Mouse (Mus musculus) embryonic facial prominence, embryonic 15.5 days (tissue): ENCODE measurements around the gene Usp53. TPM values are rescaled to one million over a fixed set of nuclear protein-coding genes. Genes with fewer than 3 reads are reported as not detected.
A peak's percentile ranks its signal among the peaks of the same experiment; 100 is the strongest.

Experiments
- ATAC-seq: fragments of 200-750 bp; cut with Nextera tagmentation; 2 replicates; pipeline ENCODE4 v1.8.0; 2017; ENCODE audit warnings: low read depth, moderate TSS enrichment; ENCODE audit not compliant: insufficient number of reproducible peaks, low FRiP score, low TSS enrichment
- H3K27ac ChIP-seq: fragments of 300-500 bp; sonication (generic); replicated peaks from 2 replicates; pipeline ENCODE4 v1.5.1; 2015; ENCODE audit warnings: mild to moderate bottlenecking, inconsistent platforms
- H3K27me3 ChIP-seq: fragments of 300-500 bp; sonication (generic); 2 replicates; pipeline ENCODE4 v1.6.1; 2015; ENCODE audit warnings: inconsistent platforms
- H3K36me3 ChIP-seq: fragments of 300-500 bp; sonication (generic); 2 replicates; pipeline ENCODE4 v1.6.1; 2015; ENCODE audit warnings: mild to moderate bottlenecking, inconsistent platforms
- H3K4me1 ChIP-seq: fragments of 300-500 bp; sonication (generic); 2 replicates; pipeline ENCODE4 v1.6.1; 2015; ENCODE audit warnings: inconsistent platforms
- H3K4me2 ChIP-seq: fragments of 300-500 bp; sonication (generic); replicated peaks from 2 replicates; pipeline ENCODE4 v1.6.1; 2015; ENCODE audit warnings: mild to moderate bottlenecking, inconsistent platforms
- H3K4me3 ChIP-seq: fragments of 300-500 bp; sonication (generic); replicated peaks from 2 replicates; pipeline ENCODE4 v1.5.1; 2015; ENCODE audit warnings: mild to moderate bottlenecking, inconsistent platforms
- H3K9ac ChIP-seq: fragments of 300-500 bp; sonication (generic); 2 replicates; pipeline ENCODE4 v1.6.1; 2015; ENCODE audit warnings: inconsistent platforms
- H3K9me3 ChIP-seq: fragments of 300-500 bp; sonication (generic); replicated peaks from 2 replicates; pipeline ENCODE4 v1.6.1; 2016; ENCODE audit warnings: inconsistent platforms
- WGBS: fragments of 180-500 bp; shearing (Covaris S2); methylation state at CpG from one replicate; pipeline ENCODE4 v1.1.7; 2015; 5-methylcytosine and 5-hydroxymethylcytosine counted together
- polyA plus RNA-seq: library from polyadenylated mRNA; unstranded; fragments of >200 nt; fragmentation: Nextera tagmentation; extraction: Ambion mirVana; gene quantifications from 2 replicates; pipeline ENCODE4 v1.2.1, GENCODE M21; 2015

Usp53 gene
- polyA plus RNA-seq, 1 experiment from 2014 or later = 7.8 TPM

DNA sequence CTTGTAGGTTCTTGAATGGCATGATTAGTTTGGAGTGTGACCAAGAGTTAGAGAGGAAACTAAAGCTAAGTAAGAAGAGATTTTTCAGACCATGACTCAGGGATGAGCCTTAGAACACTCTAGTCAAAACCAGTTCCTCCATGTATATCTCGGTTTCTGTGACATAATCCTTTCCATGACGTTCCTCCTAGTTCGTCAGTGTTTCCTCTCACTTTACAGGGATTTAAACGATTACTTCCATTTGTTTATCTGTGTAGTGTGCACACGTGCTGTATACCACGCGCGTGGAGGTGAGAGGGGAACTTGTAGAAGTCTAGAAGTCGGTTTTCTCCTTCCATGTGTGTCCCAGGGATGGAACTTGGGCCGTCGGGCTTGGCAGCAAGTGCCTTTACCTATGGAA, 2.6 kb upstream of the Usp53 start:
- H3K9ac ChIP-seq = no peak overlapping the region
- H3K4me3 ChIP-seq = no peak overlapping the region
- no peak for ATAC-seq
- H3K9me3 ChIP-seq = no peaks in the 10 kb centered on the region
- H3K4me1 ChIP-seq = peaks cover 11% of the 10 kb centered on the region; the same call in 1 of the 2 replicates
- H3K36me3 ChIP-seq = no peaks in the 10 kb centered on the region
- no peaks in the 10 kb centered on the region for H3K27me3 ChIP-seq
- H3K27ac ChIP-seq = no peak overlapping the region
- H3K4me2 ChIP-seq = no peak overlapping the region
- 79% methylated on average over 11 of the region's 11 CpGs for WGBS

- Histone ChIP-seq H3K27me3 (no peaks in the 10 kb centered on the region), H3K9me3 (no peaks in the 10 kb centered on the region), H3K36me3 (no peaks in the 10 kb centered on the region), H3K4me3 (no peak overlapping the region), H3K9ac (no peak overlapping the region), H3K4me2 (no peak overlapping the region), H3K27ac (no peak overlapping the region), H3K4me1 (peaks cover 11% of the 10 kb centered on the region; the same call in 1 of the 2 replicates)
- ATAC-seq = no peak
- 55% methylated on average over 1 of the region's 1 CpGs for whole genome bisulfite sequencing
Observed at GRCm38 (mm10) chr3:122986386-122986785, 2.1 kb upstream of the Usp53 start.

DNA sequence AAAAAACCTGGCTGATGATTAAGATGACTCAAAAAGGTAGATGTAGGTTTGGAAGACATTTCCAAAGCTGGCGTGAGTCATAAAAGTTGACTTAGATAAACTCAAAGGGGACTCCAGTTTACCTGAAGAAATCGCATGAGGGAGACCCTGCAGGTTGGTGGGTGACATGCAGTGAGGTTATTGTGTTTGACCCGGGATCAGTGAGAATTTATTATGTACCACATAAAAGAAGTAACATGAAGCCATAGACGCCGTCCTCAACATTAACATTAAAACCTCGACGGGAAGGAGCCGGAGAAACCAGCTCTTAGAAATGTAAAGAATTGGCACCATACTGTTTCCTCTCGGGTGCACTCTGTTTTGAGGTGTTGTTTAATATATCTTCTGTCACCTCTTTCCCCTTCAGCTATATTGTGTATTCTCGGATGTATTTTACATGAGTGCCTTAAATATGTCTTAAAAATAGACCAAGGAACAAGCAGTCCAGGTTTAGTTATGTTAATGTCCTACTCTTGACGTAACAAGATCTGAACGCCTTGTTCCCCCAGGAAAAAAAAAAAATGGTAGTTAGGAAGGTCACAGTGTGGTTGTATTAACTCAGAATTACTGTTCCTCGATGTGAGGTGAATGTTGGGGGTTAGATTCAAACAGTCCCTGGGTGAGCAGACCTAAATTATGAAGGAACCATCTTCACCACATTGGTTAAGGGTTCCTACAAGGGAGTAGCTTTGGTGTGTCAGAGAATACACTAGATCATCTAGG, 1.1 kb upstream of the Usp53 start:
- H3K9ac ChIP-seq = peak overlapping the region; percentile 85
- peak overlapping the region; percentile 63 for H3K4me2 ChIP-seq
- no peaks in the 10 kb centered on the region for H3K36me3 ChIP-seq
- WGBS = 13% methylated on average over 13 of the region's 13 CpGs
- peaks cover 11% of the 10 kb centered on the region; the same call in 1 of the 2 replicates for H3K4me1 ChIP-seq
- no peaks in the 10 kb centered on the region for H3K27me3 ChIP-seq
- no peak for ATAC-seq
- H3K27ac ChIP-seq = peak overlapping the region; percentile 91
- H3K9me3 ChIP-seq = no peaks in the 10 kb centered on the region
- peak overlapping the region; percentile 64 for H3K4me3 ChIP-seq

DNA sequence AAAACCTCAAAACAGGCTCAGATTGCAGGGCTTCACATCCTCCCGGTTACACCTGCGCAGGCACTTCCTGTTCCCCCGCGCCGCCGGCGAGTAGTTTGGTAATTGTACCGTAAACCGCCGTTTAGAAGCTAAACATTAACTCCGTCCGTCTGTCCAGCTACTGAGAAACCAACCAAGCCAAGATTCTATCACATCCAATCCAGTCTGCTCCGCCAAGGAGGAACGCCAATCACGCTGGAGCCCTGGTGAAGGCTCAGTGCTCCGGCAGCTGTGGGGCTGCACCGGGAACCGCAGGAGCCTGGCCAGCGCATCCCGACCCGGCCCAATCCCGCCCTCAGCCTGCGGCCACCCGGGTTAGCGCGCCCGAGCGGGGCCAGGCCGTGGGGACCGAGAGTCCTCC, 461 bp downstream of the Usp53 start:
- WGBS = under 1% methylated on average over 26 of the region's 30 CpGs
- ATAC-seq = peak; percentile 84
- Histone ChIP-seq H3K4me3 (peak overlapping the region; percentile 64), H3K4me2 (peak overlapping the region; percentile 63), H3K27ac (peak overlapping the region; percentile 89), H3K36me3 (no peaks in the 10 kb centered on the region), H3K4me1 (peaks cover 11% of the 10 kb centered on the region; the same call in 1 of the 2 replicates), H3K9ac (peak overlapping the region; percentile 37), H3K9me3 (no peaks in the 10 kb centered on the region), H3K27me3 (no peaks in the 10 kb centered on the region)

DNA sequence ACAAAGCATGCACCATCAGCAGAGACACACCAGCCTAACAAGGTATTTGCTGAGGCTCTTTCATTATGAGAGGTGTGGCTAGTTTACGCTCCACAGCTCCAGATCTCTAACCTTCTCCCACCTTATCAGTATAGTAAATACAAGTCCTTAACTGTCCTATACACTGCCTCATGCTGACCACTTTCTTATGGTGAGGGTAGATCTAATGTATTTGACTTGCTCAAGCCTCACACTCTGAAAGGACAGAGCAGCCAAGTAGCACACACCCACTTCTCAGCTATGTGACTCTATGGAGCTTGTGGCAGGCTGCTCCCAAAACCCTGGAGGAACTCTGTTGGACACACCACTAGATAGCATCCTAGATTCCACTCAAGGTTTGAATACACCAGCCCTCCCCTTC, 8.3 kb downstream of the Usp53 start:
- no peak overlapping the region for H3K4me3 ChIP-seq
- no peak overlapping the region for H3K9ac ChIP-seq
- no peak overlapping the region for H3K4me2 ChIP-seq
- no peaks in the 10 kb centered on the region for H3K36me3 ChIP-seq
- no peaks in the 10 kb centered on the region for H3K27me3 ChIP-seq
- H3K4me1 ChIP-seq = no peaks in the 10 kb centered on the region
- H3K9me3 ChIP-seq = no peaks in the 10 kb centered on the region
- WGBS = 89% methylated on average over 1 of the region's 1 CpGs
- H3K27ac ChIP-seq = no peak overlapping the region
- ATAC-seq = no peak

- Histone ChIP-seq H3K4me3 (no peak overlapping the region), H3K27me3 (no peaks in the 10 kb centered on the region), H3K9me3 (no peaks in the 10 kb centered on the region), H3K9ac (no peak overlapping the region), H3K36me3 (no peaks in the 10 kb centered on the region), H3K4me1 (no peaks in the 10 kb centered on the region), H3K27ac (no peak overlapping the region), H3K4me2 (no peak overlapping the region)
- no peak for ATAC-seq
- 82% methylated on average over 4 of the region's 4 CpGs for WGBS
Observed at GRCm38 (mm10) chr3:122975363-122975762, 8.9 kb downstream of the Usp53 start.

- H3K4me1 ChIP-seq = no peaks in the 10 kb centered on the region
- ATAC-seq = no peak
- 88% methylated on average over 3 of the region's 3 CpGs for WGBS
- no peaks in the 10 kb centered on the region for H3K27me3 ChIP-seq
- H3K9me3 ChIP-seq = no peaks in the 10 kb centered on the region
- no peak overlapping the region for H3K4me3 ChIP-seq
- H3K36me3 ChIP-seq = no peaks in the 10 kb centered on the region
- no peak overlapping the region for H3K27ac ChIP-seq
- H3K4me2 ChIP-seq = no peak overlapping the region
- H3K9ac ChIP-seq = no peak overlapping the region
Observed at GRCm38 (mm10) chr3:122974833-122975232, 9.5 kb downstream of the Usp53 start.

DNA sequence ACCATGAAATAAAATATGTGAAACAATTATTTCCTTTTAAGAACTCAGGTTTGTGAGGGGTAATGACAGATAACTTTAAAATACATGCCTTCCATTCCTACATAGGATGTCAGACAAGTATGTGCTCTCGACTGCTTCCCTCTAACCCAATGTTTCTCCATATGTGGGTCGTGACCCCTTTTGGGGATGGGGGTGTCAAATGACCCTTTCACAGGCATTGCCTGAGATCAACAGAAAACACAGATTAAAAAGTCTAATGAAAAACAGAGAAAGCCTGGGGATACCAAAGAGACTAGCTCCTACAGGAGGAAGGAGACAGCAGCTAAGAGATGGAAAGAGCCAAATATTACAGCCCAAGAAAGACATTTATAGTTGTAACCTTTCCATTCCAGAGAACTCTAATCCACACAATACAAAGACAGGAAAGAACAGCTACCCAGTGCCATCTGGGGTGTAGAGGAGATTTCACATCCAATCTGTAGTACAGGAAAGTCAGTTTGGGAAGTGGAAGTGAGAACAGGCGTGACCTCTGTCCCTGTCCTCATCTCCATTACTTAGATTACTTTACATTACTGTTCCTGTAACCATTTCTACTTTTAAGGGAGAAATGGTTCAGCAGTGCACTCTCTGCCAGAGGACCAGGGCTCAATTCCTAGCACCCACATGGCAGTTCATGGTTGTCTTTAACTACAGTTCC, 12.0 kb downstream of the Usp53 start:
- Histone ChIP-seq H3K36me3 (peaks cover 7% of the 10 kb centered on the region; the same call in 1 of the 2 replicates), H3K27me3 (no peaks in the 10 kb centered on the region), H3K9ac (no peak overlapping the region), H3K4me3 (no peak overlapping the region), H3K9me3 (no peaks in the 10 kb centered on the region), H3K4me1 (no peaks in the 10 kb centered on the region), H3K27ac (no peak overlapping the region), H3K4me2 (no peak overlapping the region)
- 42% methylated on average over 3 of the region's 3 CpGs for WGBS
- ATAC-seq = no peak

DNA sequence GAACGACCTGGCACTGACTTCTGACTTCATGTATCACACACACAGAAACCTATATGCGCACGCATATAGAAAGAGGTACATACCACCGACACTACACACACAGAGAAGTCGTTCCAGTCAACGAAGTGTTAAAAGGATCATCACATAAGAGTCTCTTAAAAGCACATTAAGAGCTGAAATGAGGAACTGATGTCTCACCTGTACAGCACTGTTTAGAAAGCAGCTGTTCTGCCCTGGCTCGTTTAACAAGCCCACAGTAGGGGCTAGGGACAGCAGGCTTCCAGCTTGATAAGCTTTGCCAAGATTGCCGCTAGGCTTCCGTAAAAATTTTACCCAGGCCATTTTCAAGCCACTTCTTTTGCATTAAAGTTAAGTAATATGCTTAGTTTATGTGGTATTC, 15.9 kb downstream of the Usp53 start:
- Histone ChIP-seq H3K4me3 (no peak overlapping the region), H3K4me1 (no peaks in the 10 kb centered on the region), H3K27ac (no peak overlapping the region), H3K9me3 (no peaks in the 10 kb centered on the region), H3K27me3 (no peaks in the 10 kb centered on the region), H3K9ac (no peak overlapping the region), H3K4me2 (no peak overlapping the region), H3K36me3 (peaks cover 7% of the 10 kb centered on the region; the same call in 1 of the 2 replicates)
- WGBS = 87% methylated on average over 9 of the region's 9 CpGs
- ATAC-seq = no peak

GRCm38 (mm10) chr3:122964301-122964700, 20.0 kb downstream of the Usp53 start:
- Histone ChIP-seq H3K27me3 (no peaks in the 10 kb centered on the region), H3K4me2 (no peak overlapping the region), H3K4me3 (no peak overlapping the region), H3K9me3 (no peaks in the 10 kb centered on the region), H3K27ac (no peak overlapping the region), H3K36me3 (peaks cover 14% of the 10 kb centered on the region; the same call in 1 of the 2 replicates), H3K9ac (no peak overlapping the region), H3K4me1 (no peaks in the 10 kb centered on the region)
- no peak for ATAC-seq
- WGBS = 77% methylated on average over 5 of the region's 5 CpGs

- Histone ChIP-seq H3K27me3 (no peaks in the 10 kb centered on the region), H3K9ac (no peak overlapping the region), H3K4me3 (no peak overlapping the region), H3K4me2 (no peak overlapping the region), H3K9me3 (no peaks in the 10 kb centered on the region), H3K4me1 (no peaks in the 10 kb centered on the region), H3K36me3 (peaks cover 14% of the 10 kb centered on the region), H3K27ac (no peak overlapping the region)
- ATAC-seq = no peak
- 95% methylated on average over 2 of the region's 2 CpGs for WGBS
Observed at GRCm38 (mm10) chr3:122950129-122950528, 34.2 kb downstream of the Usp53 start.
